Mouse (Mus musculus) CD8-positive naive resting alpha-beta T cell, adult 2 months (primary cell): Measurements from ENCODE around the gene Ndufs2.
"Not testable (repeated sequence)": the region's sequence is repeated elsewhere in the genome, so short reads cannot be mapped to it uniquely, and the experiment has no call there.

ENCODE experiments used
- DNase-seq, 2 experiments: peaks; one replicate each; pipeline ENCODE4 v3.0.0; 2022; ENCODE audit warnings: low read depth in 2 of 2, low spot score in 2 of 2

The Ndufs2 gene

GRCm38 (mm10) chr1:171256095-171256818 is 5.1 kb upstream of the Ndufs2 start:
- no peak for DNase-seq

- DNase-seq = no peak
Measured at GRCm38 (mm10) chr1:171252415-171252814, 1.2 kb upstream of the Ndufs2 start.

GRCm38 (mm10) chr1:171251594-171252324 is 571 bp upstream of the Ndufs2 start:
- no peak for DNase-seq

- DNase-seq = no peak
Measured at GRCm38 (mm10) chr1:171249913-171250600, 1.1 kb downstream of the Ndufs2 start, which contains the start of gene Adamts4. Gene Adamts4, plus strand, starts transcription at chr1:171250421.

- DNase-seq = no peak
Measured at GRCm38 (mm10) chr1:171248386-171249226, 2.6 kb downstream of the Ndufs2 start.

- no peak for DNase-seq
Measured at GRCm38 (mm10) chr1:171247916-171248315, 3.3 kb downstream of the Ndufs2 start.

- no peak for DNase-seq
Measured at GRCm38 (mm10) chr1:171247453-171247841, 3.7 kb downstream of the Ndufs2 start.

- peak; percentile 95 to 97 for DNase-seq
Measured at GRCm38 (mm10) chr1:171246709-171247452, 4.3 kb downstream of the Ndufs2 start.

GRCm38 (mm10) chr1:171245353-171245752 is 5.8 kb downstream of the Ndufs2 start:
- no peak for DNase-seq

- DNase-seq = not testable (repeated sequence)
Measured at GRCm38 (mm10) chr1:171241952-171242351, 9.2 kb downstream of the Ndufs2 start.

GRCm38 (mm10) chr1:171240911-171241310 is 10.3 kb downstream of the Ndufs2 start:
- DNase-seq = no peak

- DNase-seq = no peak
Measured at GRCm38 (mm10) chr1:171239992-171240744, 11.0 kb downstream of the Ndufs2 start.

- DNase-seq = peak; percentile 32 to 37
Measured at GRCm38 (mm10) chr1:171238463-171238862, 12.7 kb downstream of the Ndufs2 start.

- DNase-seq = no peak
Measured at GRCm38 (mm10) chr1:171237438-171237837, 13.8 kb downstream of the Ndufs2 start.

GRCm38 (mm10) chr1:171235791-171236190 is 15.4 kb downstream of the Ndufs2 start:
- DNase-seq = no peak

- DNase-seq = no peak
Measured at GRCm38 (mm10) chr1:171234538-171234937, 16.6 kb downstream of the Ndufs2 start.

- no peak for DNase-seq
Measured at GRCm38 (mm10) chr1:171234126-171234525, 17.1 kb downstream of the Ndufs2 start, which contains the start of gene Fcer1g. Gene Fcer1g, minus strand, starts transcription at chr1:171234365.

GRCm38 (mm10) chr1:171232800-171233730 is 18.1 kb downstream of the Ndufs2 start:
- no peak for DNase-seq
